Mouse (Mus musculus) yolk sac, embryonic 10.5 days (tissue): Measurements from ENCODE around the gene Vwa3a.
"Not testable (repeated sequence)": the region's sequence is repeated elsewhere in the genome, so short reads cannot be mapped to it uniquely, and the experiment has no call there.

ENCODE experiments used
- DNase-seq: peaks from one replicate; pipeline ENCODE4 v3.0.0-alpha.2; 2017; ENCODE audit warnings: low spot score

Gene Vwa3a

DNA sequence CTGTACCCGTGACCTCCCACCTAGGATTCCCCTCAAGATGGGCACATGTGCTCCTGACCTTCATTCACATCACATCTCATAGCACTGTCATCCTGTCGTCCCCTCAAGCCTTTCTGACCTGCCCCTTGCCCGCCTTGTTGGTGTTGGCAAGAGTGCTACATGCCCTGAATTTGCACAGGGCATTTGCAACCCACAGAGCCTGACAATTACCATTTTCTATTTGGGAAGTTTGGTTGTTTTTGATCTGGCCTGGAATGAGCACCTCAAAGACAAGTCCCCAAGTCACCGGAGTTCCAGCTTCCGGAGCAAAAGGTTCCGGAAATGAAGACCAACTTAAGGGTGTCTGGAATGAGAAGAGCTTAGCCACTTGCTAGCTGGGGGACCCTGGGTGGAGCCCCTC lies at the start of gene Vwa3a:
Gene Vwa3a, plus strand, starts transcription at position 301 of the 400 bp plus-strand sequence.
- DNase-seq, result no peak

DNA sequence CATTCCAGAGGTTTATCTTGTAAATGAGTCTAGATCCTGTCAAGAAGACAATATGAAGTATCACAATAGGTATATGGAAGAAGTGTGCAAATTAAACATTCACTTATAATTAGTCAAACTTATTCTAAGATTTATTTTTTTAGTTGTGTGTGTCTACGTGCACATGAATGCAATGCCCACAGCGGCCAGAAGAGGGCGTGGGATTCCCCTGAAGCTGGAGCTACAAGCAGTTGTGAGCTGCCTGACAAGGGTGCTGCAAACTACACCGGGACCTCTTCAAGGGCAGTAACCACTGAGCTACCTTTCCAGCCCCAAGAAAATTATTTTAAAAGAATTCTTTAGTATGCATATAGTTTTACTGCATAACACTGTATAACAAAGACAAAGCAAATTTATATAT lies 48.5 kb upstream of the Vwa3a start:
- DNase-seq, result no peak

DNA sequence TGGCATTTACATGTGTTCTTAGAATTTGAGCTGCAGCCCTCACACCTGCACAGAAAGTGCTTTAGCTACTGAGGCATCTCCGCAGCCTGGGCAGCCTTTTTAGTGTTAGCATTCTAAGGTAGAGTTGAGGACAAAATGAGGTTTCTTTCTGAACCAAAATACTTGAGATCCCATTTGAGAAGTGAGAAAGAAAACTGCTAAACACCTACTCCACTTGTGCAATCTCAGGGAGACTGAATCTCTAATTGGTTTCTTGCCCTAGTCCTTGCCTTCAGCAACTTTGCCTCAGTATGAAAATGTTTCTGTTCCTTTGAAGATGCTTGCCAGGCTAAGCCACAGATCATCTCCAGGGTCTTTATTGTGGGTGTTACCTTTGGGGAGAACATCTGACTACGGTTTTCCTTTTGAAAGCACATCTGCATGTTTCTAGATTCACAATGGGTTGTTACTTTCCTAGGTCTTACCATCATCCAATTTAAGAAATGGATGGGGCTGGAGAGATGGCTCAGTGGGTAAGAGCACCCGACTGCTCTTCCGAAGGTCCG lies 45.2 kb upstream of the Vwa3a start:
- DNase-seq, result no peak

DNA sequence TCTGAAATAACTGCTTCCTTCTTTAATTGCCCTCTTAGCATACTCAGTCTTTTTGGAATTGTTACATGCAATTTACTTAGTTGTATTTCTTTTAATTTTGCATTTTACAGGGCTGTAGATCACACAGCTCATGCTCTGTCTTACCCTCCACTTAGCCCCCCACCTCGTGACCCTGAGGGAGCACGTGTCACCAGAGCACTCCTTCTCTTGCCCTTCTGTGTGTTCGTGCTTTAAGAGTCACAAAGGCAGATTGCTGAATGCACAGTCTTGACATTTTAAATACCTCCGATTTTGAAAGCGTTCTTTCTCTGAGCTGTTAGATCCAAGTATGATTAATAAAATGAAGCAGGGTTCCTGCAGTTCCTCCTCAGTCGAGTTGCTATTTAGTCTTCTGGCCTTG lies 43.9 kb upstream of the Vwa3a start:
- no peak for DNase-seq

DNA sequence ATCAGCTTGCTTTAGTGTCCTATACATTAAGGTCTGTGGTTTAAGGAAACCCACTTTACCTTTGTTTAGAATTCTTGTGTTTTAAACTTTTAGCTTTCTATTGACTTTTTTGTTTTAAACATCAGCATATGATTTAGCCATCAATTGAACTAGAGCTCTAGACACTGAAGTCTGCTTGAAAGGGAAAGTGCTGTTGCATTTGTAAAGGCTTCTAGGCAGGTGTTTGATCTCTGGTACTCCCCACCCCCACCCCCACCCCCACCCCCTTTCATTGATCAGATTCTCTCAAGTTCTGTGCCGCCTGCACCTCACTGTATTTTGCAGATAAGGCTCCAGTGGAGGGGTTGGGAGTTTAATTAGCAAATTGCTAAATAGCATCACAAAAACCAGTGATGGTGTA lies 43.5 kb upstream of the Vwa3a start:
- DNase-seq, result no peak

DNA sequence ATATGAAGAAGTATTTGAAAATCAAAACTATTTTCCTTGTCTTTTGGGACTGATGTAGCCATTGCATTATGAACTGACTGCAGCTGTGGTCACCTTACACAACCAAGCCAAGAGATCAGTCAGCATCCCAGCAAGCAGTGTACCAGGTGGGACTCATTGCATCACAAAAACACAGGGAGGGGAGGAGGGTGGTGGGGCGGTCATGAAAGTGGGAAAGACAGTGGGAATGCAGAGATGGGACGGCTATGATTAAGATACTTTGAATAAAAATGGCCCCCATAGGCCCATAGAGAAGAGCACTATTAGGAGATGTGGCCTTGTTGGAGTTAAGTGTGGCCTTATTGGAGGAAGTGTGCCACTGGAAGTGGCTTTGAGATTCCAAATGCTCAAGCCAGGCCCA lies 42.8 kb upstream of the Vwa3a start:
- no peak for DNase-seq

DNA sequence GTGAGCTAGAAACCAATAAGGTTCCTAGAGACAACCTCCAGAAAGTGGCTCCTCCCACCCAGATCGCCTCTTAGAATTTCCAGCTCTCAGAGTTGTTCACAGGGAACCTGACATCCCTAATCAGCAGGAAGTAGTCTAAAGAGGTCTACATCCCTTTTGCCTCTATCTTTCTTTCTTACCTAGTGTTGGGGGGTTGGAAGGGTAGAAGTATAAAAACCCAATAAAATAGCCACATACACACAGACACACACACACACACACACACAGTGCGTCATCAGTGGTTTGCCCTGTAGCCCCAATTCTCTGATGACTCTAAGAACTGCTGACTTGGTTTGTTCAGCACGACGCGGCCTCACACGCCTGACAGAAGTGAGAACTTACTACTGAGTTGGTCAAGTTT lies 39.5 kb upstream of the Vwa3a start:
- no peak for DNase-seq

DNA sequence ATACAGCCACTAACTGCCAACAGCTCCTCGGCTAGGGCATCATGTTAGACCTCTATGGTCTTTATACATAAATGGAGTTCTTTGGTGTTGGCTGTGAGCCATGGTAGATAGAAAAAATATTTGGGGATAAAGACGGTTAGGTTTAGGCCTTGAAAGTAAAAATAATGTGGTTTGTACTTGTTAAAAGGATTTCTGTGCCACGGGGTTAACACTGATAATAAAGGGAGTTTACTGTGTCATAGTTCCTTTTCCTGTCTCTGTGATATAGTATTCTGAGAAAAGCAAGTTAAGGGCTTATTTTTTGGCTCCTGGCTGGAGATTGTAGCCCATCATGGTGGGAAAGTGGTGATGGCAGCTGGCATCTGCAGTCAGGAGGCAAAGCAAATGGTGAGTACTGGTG lies 35.2 kb upstream of the Vwa3a start:
- DNase-seq, result no peak

DNA sequence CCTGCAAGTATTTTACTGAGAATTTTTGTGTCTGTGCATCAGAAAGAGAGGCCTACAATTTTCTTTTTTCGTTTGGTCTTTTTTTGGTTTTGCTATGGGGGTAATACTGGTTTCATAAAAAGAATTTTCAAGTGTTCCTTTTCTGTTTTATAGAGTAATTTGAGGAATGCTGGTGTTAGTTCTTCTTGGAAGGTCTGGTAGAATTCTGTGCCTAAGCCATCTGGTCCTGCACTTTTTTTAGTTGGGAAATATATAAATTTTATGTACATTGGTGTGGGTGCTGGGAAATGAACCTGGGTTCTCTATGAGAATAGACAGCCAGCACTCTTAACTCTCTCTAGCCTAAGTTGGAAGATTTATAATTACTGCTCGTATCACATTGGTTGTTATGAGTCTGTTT lies 27.0 kb upstream of the Vwa3a start:
- no peak for DNase-seq

DNA sequence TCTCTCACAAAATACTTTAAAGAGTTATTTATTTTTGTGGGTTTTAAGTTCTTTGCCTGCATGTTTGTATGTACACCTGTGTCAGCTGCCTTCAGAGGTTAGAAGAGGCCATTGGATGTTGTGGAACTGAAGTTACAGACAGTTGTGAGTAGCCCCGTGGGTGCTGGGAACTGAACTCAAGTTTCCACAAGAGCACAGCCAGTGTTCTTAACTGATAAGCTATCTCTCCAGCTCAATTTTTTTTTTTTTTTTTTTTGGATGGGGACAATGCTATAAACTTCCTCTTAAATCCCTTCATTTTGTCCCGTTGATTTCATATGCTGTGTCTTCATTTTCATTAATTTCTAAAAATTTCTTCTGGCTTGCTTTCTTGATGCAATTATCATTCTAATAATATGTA lies 25.9 kb upstream of the Vwa3a start:
- DNase-seq, result no peak

DNA sequence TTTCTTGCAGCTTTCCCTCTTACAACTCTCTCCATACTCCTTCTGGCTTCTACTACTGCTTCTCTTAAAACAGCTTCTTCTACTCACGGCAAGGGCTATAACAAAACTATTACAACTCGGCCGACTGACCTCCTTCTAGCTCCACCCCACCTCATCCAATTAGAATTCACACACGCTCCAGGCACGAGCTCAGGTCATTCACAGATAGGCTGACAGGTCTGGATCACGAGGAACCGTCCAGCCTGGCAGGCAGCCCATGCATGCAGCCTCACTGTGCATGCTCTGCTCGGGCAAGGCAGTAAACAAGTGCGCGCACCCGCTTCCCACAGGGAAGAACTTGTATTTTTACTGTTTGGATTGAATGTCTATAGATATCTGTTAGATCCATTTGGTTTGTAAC lies 25.2 kb upstream of the Vwa3a start:
- not testable (repeated sequence) for DNase-seq

DNA sequence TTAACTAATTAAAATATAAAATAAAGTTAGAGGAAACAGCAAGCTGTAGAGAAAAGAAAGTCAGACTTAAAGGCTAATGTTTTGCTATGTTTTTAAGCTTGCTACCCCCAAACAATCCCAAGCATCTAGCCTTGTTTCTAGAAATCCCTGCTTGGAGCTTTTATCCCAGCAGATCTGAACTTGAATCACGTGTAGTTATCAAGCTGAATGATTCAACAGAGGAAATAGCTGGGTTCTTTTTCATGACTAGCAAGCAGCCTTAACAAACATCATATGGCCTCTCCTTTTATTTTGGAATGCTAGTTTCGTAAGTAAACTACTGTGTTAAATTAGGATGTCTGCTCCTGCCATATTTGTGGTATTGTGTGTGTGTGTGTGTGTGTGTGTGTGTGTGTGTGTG lies 21.9 kb upstream of the Vwa3a start:
- DNase-seq, result no peak

DNA sequence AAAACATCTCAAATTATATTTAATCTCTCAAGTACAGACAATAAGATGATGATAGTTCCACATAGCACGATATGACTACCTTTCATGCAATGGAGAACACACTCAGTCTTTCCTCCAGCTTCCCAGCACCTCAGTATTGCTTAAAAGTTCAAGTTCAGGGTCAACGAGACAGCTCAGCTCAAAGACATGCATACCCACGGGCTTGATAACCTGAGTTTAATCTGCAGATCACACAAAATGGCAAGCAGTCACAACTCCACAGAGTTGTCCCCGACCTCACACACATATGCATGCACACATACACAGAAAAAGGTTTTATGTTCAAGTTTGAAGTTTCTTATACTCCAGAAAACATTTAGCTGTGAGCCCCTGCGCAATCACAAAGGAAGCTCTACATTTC lies 18.1 kb upstream of the Vwa3a start:
- DNase-seq, result no peak

DNA sequence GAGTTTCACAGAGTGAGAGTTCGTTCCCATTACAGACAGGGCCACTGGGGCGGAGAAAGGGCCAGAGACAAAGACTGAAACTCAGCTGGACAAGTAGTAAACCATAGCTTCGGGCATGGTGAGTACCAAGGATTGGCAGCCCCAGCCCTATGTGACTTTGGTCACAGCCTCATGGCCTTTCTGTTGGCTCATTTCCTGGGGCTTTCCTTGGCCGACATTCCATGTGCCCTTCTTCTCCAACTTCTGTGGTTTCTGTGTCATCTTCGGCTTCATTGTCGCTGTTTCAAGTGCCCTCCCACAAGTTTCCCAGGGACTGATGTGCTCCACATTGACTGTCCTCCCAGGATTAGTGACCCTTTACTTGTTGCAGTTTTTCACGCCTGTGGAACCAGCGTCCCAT lies 17.7 kb upstream of the Vwa3a start:
- DNase-seq, result no peak

DNA sequence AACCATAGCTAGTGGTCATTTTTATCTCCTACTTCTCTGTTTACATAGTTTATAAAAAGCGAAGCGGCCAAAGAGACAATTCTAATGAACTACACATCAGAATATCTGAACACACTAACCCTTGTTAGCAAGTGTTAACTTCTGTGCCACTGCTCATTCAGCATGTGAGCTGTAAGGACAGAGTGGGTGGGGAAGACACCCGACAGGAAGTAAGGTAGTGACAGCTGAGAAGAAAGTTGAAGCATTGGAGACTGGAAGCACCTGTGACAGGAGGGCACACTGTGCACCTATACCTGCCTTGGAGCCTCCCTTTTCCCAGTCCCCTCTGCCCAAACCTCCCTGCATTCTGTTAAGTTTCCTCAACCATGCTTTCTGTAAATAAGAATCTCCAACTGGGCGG lies 17.1 kb upstream of the Vwa3a start:
- DNase-seq, result no peak

DNA sequence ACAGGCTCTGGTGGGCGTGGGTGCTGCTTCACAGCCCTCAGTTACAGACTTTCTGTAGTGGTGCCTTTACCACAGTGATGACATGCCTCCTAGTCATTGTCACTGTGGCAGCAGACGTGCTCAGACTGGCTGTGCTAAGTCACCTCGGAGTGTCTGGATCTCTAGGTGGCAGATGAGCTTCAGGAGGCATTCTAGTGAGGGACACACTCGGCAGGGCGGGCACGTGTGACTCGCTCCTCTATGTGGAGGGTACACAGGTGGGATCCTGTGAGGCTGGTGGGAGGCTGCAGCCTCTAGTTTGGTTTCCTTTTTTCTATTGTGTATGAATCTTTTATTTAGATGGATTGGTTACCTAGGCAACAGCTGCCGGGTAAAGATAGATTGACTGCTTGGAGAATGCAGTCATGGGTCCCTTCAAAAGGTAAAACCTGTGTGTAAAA lies 16.3 kb upstream of the Vwa3a start:
- DNase-seq, result no peak

DNA sequence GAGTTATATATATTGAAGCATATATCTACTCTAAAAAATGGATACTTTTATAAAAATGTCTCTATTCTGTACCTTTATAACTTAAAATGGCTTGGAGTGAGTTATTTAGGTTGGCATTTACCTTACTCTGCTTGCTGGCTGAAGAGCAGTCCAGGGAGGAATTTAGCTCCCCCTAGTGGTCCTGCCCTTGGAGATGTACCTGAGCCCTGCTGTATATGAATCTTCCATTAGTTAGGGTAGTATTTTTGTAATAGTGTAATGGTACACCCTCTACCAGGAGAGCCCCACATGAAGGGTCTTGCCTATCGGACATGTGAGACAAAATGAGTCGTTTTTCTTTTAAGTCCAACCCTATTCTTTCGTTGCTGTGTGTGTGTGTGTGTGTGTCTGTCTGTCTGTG lies 11.5 kb upstream of the Vwa3a start:
- no peak for DNase-seq

DNA sequence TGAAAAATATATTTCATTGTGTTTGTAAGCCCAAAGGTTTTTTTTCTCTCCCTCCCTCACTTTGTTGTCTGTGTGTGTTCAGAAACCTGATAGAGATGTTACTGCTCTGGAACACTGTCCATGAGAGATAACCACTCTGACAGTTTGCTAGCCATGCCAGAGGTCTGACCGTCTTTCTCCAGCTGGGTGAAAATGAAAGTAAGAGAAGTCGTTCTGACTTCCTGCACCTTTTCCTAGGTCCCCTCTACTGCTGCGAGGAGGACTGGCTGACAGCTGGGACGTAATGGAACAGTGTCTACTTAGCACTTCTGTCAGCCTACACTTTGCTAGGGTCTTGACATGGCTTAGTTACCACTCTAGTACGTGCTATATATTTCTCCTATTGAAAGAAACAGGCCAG lies 9.5 kb upstream of the Vwa3a start:
- DNase-seq, result no peak

DNA sequence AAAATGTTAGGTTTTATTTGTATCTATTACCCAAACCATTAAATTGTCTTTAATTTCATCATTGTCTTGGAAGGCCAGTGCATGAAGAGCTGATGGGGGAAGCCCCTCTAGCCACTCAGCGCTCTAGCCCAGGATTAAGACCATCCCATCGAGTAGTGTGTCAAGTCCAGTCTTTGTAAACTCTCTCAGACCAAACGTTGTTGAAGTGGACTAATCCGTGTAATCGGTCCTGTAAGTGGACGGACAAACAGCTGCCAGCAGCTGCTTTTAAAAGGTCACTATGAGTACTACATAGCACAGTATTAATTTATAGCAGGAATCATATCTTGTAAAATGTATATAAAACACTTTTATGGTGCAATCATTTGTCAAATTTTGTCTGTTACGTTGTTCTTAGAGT lies 6.2 kb upstream of the Vwa3a start:
- no peak for DNase-seq

DNA sequence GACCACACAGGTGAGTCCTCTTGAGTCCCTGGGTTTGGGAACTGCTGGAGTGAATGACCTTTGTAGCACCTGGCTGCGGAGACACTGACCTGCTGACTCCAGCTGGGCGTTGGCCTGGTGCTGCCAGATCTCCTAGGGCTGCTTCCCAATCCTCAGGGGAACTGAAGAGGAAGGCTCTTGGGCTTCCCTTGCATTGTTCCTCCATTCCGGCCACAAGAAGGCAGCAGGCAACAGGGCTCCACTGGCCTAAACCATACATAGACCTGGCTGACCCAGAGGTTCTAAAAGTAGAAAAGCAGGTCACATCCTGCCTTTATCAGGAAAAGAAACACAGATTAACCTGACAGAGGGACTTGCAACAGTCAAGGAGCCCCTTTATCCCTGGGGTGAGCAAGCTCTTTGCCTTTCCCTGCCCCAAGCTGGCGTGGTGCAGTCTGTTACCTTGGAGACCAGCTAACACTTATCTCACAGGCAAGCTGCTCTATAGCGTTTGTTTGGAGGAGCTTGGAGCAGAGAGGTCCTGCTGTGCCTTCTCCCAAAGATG lies 512 bp downstream of the Vwa3a start:
- no peak for DNase-seq

DNA sequence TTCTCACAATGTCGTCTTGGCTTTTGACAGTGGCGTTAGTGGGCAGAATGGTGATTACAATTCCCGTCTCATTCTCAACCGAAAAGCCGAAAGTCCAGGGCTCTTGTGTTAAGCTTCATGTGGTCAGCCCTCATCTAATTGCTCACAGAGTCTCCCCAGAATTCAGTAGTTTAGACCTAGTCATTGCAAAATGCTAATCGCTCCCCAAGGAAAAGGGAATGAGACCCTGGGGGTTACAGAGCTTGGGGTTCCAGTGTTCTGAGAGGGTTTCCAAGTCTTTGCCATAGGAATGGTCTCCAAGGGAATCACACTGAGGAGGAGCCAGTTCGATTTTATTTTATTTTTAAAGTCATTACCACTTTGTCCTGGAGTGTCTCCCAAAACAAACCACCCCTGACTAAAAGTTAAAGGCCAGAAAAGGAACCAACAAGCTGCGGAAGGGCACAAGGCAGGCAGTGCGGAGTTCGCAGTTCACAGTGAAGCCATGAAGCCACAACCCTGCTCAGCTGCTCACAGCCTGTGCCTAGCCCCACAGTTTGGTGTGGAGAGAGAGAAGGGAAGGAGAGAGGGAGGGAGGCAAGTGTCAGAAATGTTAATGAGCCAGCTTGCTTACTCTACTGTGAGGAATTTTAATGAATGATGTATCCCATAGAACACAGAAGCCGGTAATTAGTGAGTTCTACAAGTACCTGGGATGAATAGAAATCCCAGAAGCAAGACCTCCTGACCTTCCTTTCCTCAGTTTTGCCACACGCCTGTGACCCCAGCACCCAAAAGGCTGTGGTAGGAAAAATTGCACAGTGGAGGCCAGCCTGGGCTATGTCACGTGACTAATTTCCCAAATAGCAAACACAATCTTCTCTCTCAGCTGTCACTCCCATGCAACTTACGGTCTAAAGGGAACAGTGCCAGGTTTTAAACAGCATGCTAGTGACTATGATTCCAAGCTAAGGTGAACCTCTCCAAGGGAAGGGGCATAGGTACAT lies 4.5 kb downstream of the Vwa3a start:
- no peak for DNase-seq

DNA sequence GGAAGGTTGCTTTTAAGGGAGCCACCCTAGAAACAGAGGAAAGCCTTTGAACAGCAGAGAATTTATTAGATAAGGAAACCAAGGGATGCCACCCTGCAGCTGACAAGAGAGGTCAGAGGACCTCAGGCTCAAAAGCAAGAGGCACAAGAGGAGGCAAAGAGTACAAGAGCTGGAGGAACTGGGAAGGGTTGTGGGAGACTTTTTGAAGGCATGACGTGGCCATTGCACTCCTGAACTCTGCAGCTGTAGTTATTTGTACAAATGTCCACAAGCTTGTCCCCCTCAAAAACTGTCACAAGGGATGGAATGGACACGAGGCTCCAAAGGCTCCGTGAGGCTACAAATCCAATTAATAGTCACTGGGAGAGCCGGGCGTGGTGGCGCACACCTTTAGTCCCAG lies 5.5 kb downstream of the Vwa3a start:
- DNase-seq, result no peak

DNA sequence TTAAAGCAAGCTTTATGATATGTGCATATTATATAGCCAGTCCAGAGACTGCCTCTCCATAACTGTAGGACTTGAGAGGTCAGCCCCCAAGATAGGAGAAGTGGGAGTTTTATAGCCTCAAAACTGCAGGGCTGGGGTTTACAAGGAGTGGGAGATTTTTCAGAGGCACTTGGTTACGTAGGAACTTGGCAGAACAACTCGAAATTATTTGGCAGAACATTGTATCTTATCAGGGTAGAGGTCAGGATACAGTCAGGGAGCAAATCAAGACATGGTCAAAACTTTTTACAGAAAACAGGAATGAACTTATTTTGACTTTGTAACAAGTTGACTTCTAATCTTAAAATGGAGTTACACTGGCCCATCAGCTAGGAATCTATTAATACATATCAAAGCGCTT lies 6.9 kb downstream of the Vwa3a start:
- DNase-seq, result no peak

DNA sequence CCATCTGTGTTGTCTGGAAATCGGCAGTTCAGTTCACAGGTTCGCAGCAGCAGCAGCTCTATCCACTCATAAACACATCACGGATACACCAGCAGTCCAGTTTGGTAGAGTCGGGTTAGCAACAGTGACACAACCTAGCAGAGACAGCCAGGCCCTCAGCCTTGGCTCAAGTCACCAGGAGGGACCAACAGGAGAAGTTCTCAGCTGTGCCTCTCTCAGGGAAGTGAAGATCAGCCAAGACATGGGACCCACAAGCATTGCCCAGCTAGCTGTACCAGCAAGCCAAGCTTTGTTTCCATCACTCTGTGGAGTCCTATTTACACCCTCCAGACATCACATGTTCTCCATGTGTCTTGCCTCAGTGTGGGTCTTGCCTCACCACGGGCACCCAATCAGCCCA lies 7.7 kb downstream of the Vwa3a start:
- DNase-seq, result no peak
